Mouse (Mus musculus) embryonic facial prominence, embryonic 13.5 days (tissue): Measurements from ENCODE around the gene Efhc1. TPM values are rescaled to one million over a fixed set of nuclear protein-coding genes. Genes with fewer than 3 reads are reported as not detected.
"Not testable (repeated sequence)": the region's sequence is repeated elsewhere in the genome, so short reads cannot be mapped to it uniquely, and the experiment has no call there.

ENCODE experiments used
- ATAC-seq: fragments of 200-750 bp; cut with Nextera tagmentation; 2 replicates; pipeline ENCODE4 v1.8.0; 2017; ENCODE audit warnings: low read depth; ENCODE audit not compliant: insufficient number of reproducible peaks, insufficient read depth, low FRiP score, low TSS enrichment
- H3K27ac ChIP-seq: fragments of 300-500 bp; sonication (generic); 2 replicates; pipeline ENCODE4 v1.5.1; 2015; ENCODE audit warnings: moderate library complexity, mild to moderate bottlenecking, inconsistent platforms
- H3K27me3 ChIP-seq: fragments of 300-500 bp; sonication (generic); 2 replicates; pipeline ENCODE4 v1.6.1; 2015; ENCODE audit warnings: mild to moderate bottlenecking, inconsistent platforms
- H3K36me3 ChIP-seq: fragments of 300-500 bp; sonication (generic); 2 replicates; pipeline ENCODE4 v1.6.1; 2015; ENCODE audit warnings: mild to moderate bottlenecking, inconsistent platforms
- H3K4me1 ChIP-seq: fragments of 300-500 bp; sonication (generic); 2 replicates; pipeline ENCODE4 v1.6.1; 2015; ENCODE audit warnings: inconsistent platforms
- H3K4me2 ChIP-seq: fragments of 300-500 bp; sonication (generic); 2 replicates; pipeline ENCODE4 v1.6.1; 2015; ENCODE audit warnings: moderate library complexity, mild to moderate bottlenecking, inconsistent platforms
- H3K4me3 ChIP-seq: fragments of 300-500 bp; sonication (generic); 2 replicates; pipeline ENCODE4 v1.5.1; 2015; ENCODE audit warnings: mild to moderate bottlenecking, inconsistent platforms
- H3K9ac ChIP-seq: fragments of 300-500 bp; sonication (generic); 2 replicates; pipeline ENCODE4 v1.6.1; 2015; ENCODE audit warnings: mild to moderate bottlenecking, inconsistent platforms
- H3K9me3 ChIP-seq: fragments of 300-500 bp; sonication (generic); 2 replicates; pipeline ENCODE4 v1.6.1; 2016; ENCODE audit warnings: inconsistent platforms
- WGBS: fragments of 180-500 bp; shearing (Covaris S2); methylation state at CpG from one replicate; pipeline ENCODE4 v1.1.7; 2015; ENCODE audit warnings: mixed read lengths; 5-methylcytosine and 5-hydroxymethylcytosine counted together
- polyA plus RNA-seq: library from polyadenylated mRNA; unstranded; fragments of >200 nt; fragmentation: Nextera tagmentation; extraction: Ambion mirVana; gene quantifications from 2 replicates; pipeline ENCODE4 v1.2.1, GENCODE M21; 2015

The Efhc1 gene
- polyA plus RNA-seq, 1 experiment from 2014 or later = 2.7 TPM

DNA sequence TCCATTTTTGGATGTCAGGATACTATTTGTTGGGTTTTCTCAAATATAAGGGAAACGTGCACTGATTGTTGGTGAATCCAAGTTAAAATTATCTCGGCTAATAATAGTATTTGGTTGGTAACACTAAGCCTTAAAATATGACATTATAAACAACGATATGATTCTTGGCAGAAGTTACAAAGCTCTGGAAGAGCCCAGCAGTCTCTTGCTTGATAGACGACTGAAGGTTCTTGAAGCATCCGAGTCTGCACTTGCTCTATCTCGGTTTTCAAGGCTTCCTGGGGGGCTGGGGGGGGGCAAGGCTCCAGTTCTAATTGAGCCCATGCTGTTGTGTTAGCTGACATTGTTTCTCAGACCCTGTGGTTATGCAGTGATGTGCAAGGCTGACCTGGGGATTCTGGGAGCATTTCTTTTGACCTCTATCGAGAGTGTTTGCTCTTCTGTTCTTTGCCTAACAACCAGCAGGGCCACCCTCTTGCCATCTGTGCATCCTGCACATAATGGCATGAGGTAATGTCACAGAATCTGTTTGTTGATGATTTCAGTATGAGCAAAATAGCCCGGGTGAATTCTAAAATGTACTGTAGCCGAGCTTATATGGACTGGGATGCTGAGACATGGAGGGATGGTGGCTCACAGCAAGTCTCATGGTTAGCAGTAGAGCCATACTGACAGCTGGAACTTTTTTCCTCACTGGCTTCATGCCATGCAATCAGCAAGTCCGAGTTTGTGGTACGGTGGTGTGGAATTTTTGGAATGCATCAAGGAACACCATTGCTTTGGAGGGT is 28.6 kb upstream of the Efhc1 start:
- peak overlapping the region; percentile 30; the same call in 1 of the 2 replicates for H3K27ac ChIP-seq
- no peaks in the 10 kb centered on the region for H3K9me3 ChIP-seq
- no peak overlapping the region for H3K9ac ChIP-seq
- H3K4me1 ChIP-seq = peaks cover 17% of the 10 kb centered on the region
- no peak overlapping the region for H3K4me3 ChIP-seq
- no peaks in the 10 kb centered on the region for H3K27me3 ChIP-seq
- H3K4me2 ChIP-seq = peak overlapping the region; percentile 14; the same call in 1 of the 2 replicates
- H3K36me3 ChIP-seq = no peaks in the 10 kb centered on the region
- 42% methylated on average over 11 of the region's 11 CpGs for WGBS
- no peak for ATAC-seq

- not testable (repeated sequence) for H3K4me2 ChIP-seq, H3K27ac ChIP-seq, H3K9me3 ChIP-seq, H3K4me3 ChIP-seq, H3K36me3 ChIP-seq, H3K27me3 ChIP-seq, H3K9ac ChIP-seq, ATAC-seq
- H3K4me1 ChIP-seq = peaks cover 17% of the 10 kb centered on the region
- 81% methylated on average over 7 of the region's 7 CpGs for WGBS
Observed at GRCm38 (mm10) chr1:20925324-20925723, 26.1 kb upstream of the Efhc1 start.

GRCm38 (mm10) chr1:20925926-20926325 is 25.5 kb upstream of the Efhc1 start:
- Histone ChIP-seq H3K4me3 (no peak overlapping the region), H3K27ac (no peak overlapping the region), H3K27me3 (no peaks in the 10 kb centered on the region), H3K36me3 (no peaks in the 10 kb centered on the region), H3K4me1 (peaks cover 13% of the 10 kb centered on the region), H3K4me2 (no peak overlapping the region), H3K9ac (no peak overlapping the region), H3K9me3 (no peaks in the 10 kb centered on the region)
- WGBS = 88% methylated on average over 4 of the region's 4 CpGs
- ATAC-seq = no peak

- H3K36me3 ChIP-seq = no peaks in the 10 kb centered on the region
- H3K9ac ChIP-seq = no peak overlapping the region
- H3K27ac ChIP-seq = no peak overlapping the region
- no peaks in the 10 kb centered on the region for H3K9me3 ChIP-seq
- no peak overlapping the region for H3K4me3 ChIP-seq
- ATAC-seq = no peak
- 88% methylated on average over 4 of the region's 4 CpGs for WGBS
- peaks cover 8% of the 10 kb centered on the region for H3K4me1 ChIP-seq
- no peak overlapping the region for H3K4me2 ChIP-seq
- H3K27me3 ChIP-seq = no peaks in the 10 kb centered on the region
Observed at GRCm38 (mm10) chr1:20926376-20926775, 25.1 kb upstream of the Efhc1 start.

DNA sequence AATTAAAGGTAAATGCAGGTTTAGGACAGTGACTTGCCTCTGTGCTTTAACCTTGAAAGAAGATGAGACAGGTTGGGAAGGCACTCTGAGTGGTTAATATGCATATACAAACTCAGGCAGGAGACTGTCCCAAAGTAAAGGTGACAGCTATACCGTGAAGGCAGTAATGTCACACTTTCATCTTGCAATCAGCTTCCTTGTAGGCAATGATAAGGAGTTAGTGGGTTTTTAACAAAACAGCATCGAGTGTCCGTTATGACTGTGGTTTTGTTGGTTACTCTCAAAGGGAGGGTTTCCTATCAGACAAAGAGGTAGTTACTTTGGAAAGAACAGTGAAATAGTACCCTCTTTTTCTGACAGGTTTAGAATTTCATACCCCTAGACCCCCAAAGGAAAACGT is 22.9 kb upstream of the Efhc1 start:
- H3K4me2 ChIP-seq = no peak overlapping the region
- H3K9me3 ChIP-seq = no peaks in the 10 kb centered on the region
- H3K36me3 ChIP-seq = no peaks in the 10 kb centered on the region
- no peaks in the 10 kb centered on the region for H3K4me1 ChIP-seq
- ATAC-seq = no peak
- no peak overlapping the region for H3K4me3 ChIP-seq
- no peak overlapping the region for H3K9ac ChIP-seq
- WGBS = 50% methylated on average over 4 of the region's 4 CpGs
- no peak overlapping the region for H3K27ac ChIP-seq
- H3K27me3 ChIP-seq = no peaks in the 10 kb centered on the region

DNA sequence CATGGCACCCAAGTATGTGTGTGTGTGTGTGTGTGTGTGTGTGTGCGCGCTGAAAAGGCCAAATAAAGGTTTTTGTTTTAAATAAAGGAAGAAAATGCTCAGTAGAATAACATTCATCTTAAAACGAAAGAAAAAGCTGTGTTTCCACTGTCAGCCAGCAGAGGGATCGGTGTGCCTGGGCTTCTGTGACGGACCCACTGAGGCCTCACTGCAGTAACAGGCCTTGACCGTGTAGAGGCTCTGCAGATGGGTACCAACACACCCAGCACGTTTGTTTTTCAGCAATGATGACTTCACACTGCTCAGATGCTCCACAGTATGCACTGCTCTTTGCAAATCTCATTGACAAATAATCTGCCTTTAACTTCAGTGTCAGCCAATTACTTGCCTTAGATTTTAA is 18.0 kb upstream of the Efhc1 start:
- Histone ChIP-seq H3K4me1 (no peaks in the 10 kb centered on the region), H3K36me3 (peaks cover 20% of the 10 kb centered on the region), H3K27me3 (no peaks in the 10 kb centered on the region), H3K9ac (no peak overlapping the region), H3K4me3 (no peak overlapping the region), H3K4me2 (no peak overlapping the region), H3K9me3 (no peaks in the 10 kb centered on the region), H3K27ac (no peak overlapping the region)
- WGBS = 16% methylated on average over 7 of the region's 7 CpGs
- ATAC-seq = 0 out of 2 replicates have a peak, but pooled peaks have one; percentile 62

DNA sequence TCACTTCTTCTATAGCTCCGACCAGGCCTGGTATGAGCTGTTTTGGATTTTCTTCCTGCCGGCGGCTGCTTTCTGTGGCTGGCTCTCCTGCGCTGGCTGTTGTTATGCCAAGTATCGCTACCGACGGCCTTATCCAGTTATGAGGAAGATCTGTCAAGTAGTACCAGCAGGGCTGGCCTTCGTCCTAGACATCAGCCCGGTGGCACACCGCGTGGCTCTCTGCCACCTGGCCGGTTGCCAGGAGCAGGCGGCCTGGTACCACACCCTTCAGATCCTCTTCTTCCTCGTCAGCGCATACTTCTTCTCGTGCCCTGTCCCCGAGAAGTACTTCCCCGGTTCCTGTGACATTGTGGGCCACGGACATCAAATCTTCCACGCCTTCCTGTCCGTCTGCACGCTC is 16.3 kb upstream of the Efhc1 start:
- Histone ChIP-seq H3K27me3 (no peaks in the 10 kb centered on the region), H3K9ac (no peak overlapping the region), H3K9me3 (no peaks in the 10 kb centered on the region), H3K27ac (no peak overlapping the region), H3K4me1 (no peaks in the 10 kb centered on the region), H3K36me3 (peaks cover 20% of the 10 kb centered on the region), H3K4me2 (no peak overlapping the region), H3K4me3 (no peak overlapping the region)
- ATAC-seq = no peak
- 90% methylated on average over 22 of the region's 22 CpGs for WGBS

- Histone ChIP-seq H3K27me3 (no peaks in the 10 kb centered on the region), H3K36me3 (peaks cover 20% of the 10 kb centered on the region), H3K4me2 (no peak overlapping the region), H3K4me1 (peaks cover 5% of the 10 kb centered on the region; the same call in 1 of the 2 replicates), H3K4me3 (no peak overlapping the region), H3K27ac (no peak overlapping the region), H3K9ac (no peak overlapping the region), H3K9me3 (no peaks in the 10 kb centered on the region)
- WGBS = 27% methylated on average over 3 of the region's 3 CpGs
- no peak for ATAC-seq
Observed at GRCm38 (mm10) chr1:20939046-20939445, 12.4 kb upstream of the Efhc1 start.

DNA sequence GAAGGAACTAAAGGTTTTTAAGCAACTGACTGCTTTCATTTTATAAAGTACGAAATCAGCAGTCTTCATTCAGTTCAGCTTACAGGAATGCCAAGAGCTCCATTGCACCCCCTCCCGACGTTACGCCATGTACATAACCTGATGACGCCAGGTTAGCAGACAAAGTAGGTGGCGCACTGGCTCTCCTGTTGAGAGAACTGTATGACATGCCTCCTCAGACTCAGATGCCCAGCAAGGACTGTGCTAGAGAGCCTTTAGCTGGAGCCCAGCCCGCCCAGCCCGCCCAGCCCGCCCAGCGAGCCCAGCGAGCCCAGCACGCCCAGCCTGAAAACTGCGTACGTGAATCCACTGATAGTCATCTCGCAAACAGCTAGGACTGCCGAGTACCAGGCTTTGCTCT is 11.3 kb upstream of the Efhc1 start:
- peak; percentile 66; the same call in 1 of the 2 replicates for ATAC-seq
- H3K36me3 ChIP-seq = peaks cover 11% of the 10 kb centered on the region
- H3K4me3 ChIP-seq = no peak overlapping the region
- H3K27me3 ChIP-seq = no peaks in the 10 kb centered on the region
- no peaks in the 10 kb centered on the region for H3K9me3 ChIP-seq
- no peak overlapping the region for H3K9ac ChIP-seq
- 54% methylated on average over 16 of the region's 16 CpGs for WGBS
- no peak overlapping the region for H3K27ac ChIP-seq
- H3K4me2 ChIP-seq = peak overlapping the region; percentile 24; the same call in 1 of the 2 replicates
- H3K4me1 ChIP-seq = peaks cover 5% of the 10 kb centered on the region; the same call in 1 of the 2 replicates

DNA sequence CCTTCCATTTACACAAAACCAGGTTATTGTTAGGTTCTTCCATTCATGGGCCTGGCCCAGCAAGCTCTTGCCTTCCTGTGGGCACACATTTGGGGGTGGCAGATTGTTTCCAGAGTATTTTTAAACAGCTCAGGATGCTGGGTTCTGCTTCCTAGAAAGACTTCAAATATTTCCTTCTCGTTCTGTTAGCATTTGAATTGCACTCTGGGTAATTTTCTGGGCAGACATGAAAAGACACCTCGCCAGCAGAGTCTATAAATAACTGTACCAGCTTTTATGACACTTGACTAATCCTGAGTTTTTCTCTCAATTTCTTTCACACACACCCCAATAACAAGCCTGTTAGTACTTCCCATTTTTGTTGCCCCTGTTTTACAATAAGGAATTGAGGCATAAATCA is 10.1 kb upstream of the Efhc1 start:
- no peaks in the 10 kb centered on the region for H3K9me3 ChIP-seq
- H3K27ac ChIP-seq = no peak overlapping the region
- no peak overlapping the region for H3K9ac ChIP-seq
- H3K27me3 ChIP-seq = no peaks in the 10 kb centered on the region
- peaks cover 5% of the 10 kb centered on the region; the same call in 1 of the 2 replicates for H3K4me1 ChIP-seq
- ATAC-seq = no peak
- H3K4me2 ChIP-seq = no peak overlapping the region
- peaks cover 2% of the 10 kb centered on the region; the same call in 1 of the 2 replicates for H3K36me3 ChIP-seq
- H3K4me3 ChIP-seq = no peak overlapping the region
- 45% methylated on average over 2 of the region's 2 CpGs for WGBS

- H3K9ac ChIP-seq = no peak overlapping the region
- 40% methylated on average over 7 of the region's 7 CpGs for WGBS
- H3K4me3 ChIP-seq = no peak overlapping the region
- no peaks in the 10 kb centered on the region for H3K36me3 ChIP-seq
- H3K4me1 ChIP-seq = peaks cover 5% of the 10 kb centered on the region; the same call in 1 of the 2 replicates
- no peak overlapping the region for H3K4me2 ChIP-seq
- no peaks in the 10 kb centered on the region for H3K9me3 ChIP-seq
- H3K27ac ChIP-seq = no peak overlapping the region; the same call in 1 of the 2 replicates
- ATAC-seq = no peak
- H3K27me3 ChIP-seq = no peaks in the 10 kb centered on the region
Observed at GRCm38 (mm10) chr1:20941857-20942256, 9.6 kb upstream of the Efhc1 start.

- no peak overlapping the region for H3K4me3 ChIP-seq
- no peak for ATAC-seq
- H3K4me1 ChIP-seq = peaks cover 5% of the 10 kb centered on the region; the same call in 1 of the 2 replicates
- no peaks in the 10 kb centered on the region for H3K36me3 ChIP-seq
- H3K27me3 ChIP-seq = no peaks in the 10 kb centered on the region
- H3K9me3 ChIP-seq = no peaks in the 10 kb centered on the region
- H3K4me2 ChIP-seq = no peak overlapping the region
- WGBS = 96% methylated on average over 2 of the region's 2 CpGs
- no peak overlapping the region for H3K9ac ChIP-seq
- no peak overlapping the region for H3K27ac ChIP-seq
Observed at GRCm38 (mm10) chr1:20943016-20943415, 8.4 kb upstream of the Efhc1 start.
